25 mouse cellular contexts compared by ENCODE assay signal in genomic region chr6:3741296-3741695, GRCm38 (mm10). TPM values are rescaled to one million over a fixed set of nuclear protein-coding genes. Genes with fewer than 3 reads are reported as not detected.
A peak's percentile ranks its signal among the peaks of the same experiment; 100 is the strongest.
DNase-seq lines count a peak whose midpoint lies in the region; ATAC-seq lines count a peak whose summit lies in the region.
"Had no signal": no experiment of that assay in that cellular context is flagged by ENCODE, and none has a peak within 500 bp of the region (broad histone marks: within the 10 kb centered on the region; RNA-seq: fewer than 3 reads in every experiment).

No protein-coding gene starts in this region.

- no peaks in the 10 kb centered on the region for H3K27me3 ChIP-seq in midbrain, embryonic 11.5 days (ENCODE audit: control insufficient read depth, insufficient read depth, low read length)
- H3K27me3 ChIP-seq in midbrain, embryonic 10.5 days (ENCODE audit: low read depth, poor library complexity, severe bottlenecking): no peaks in the 10 kb centered on the region
- H3K27me3 ChIP-seq: embryonic facial prominence, embryonic 12.5 days; forebrain, embryonic 12.5 days; liver, embryonic 13.5 days; midbrain, embryonic 12.5 days had no signal

- no peak overlapping the region for H3K27ac ChIP-seq in midbrain, embryonic 11.5 days (ENCODE audit: low read depth, low read length)
- no peak overlapping the region for H3K27ac ChIP-seq in midbrain, embryonic 10.5 days (replicated peaks)
- H3K27ac ChIP-seq: embryonic facial prominence, embryonic 12.5 days; forebrain, embryonic 12.5 days; hindbrain, embryonic 14.5 days; liver, embryonic 13.5 days; macrophage; midbrain, embryonic 12.5 days had no signal

- ATAC-seq in midbrain, embryonic 11.5 days (ENCODE audit: low FRiP score): no peak
- ATAC-seq: inflammation-experienced regulatory T-cells, adult 6 months had no signal

- DNase-seq in gastrocnemius, postnatal 14 days: peak; percentile 6
- no peak for DNase-seq in gastrocnemius, postnatal 25 days
- DNase-seq in midbrain, embryonic 11.5 days (ENCODE audit: low spot score, missing footprints): peak; percentile 88
- DNase-seq in midbrain, embryonic 10.5 days (ENCODE audit: low spot score): no peak
- DNase-seq in ZHBTc4 (ENCODE audit: low read depth, low spot score): peak; percentile 17
- peak; percentile 8 for DNase-seq in skeletal muscle tissue, adult 2 months (ENCODE audit: low read depth, low spot score)
- no peak for DNase-seq in cerebellum, adult 9-11 months
- DNase-seq: adrenal gland, postnatal 10 days; B cell, adult 2 months; cerebellum, adult 2 months; cerebellum, postnatal 36 days; heart, postnatal 4 days; kidney, adult 18-20 months; layer of hippocampus, adult 9-11 months; liver, embryonic 13.5 days; lung, adult 2 months; spleen, adult 18-20 months had no signal

- H3K9ac ChIP-seq in midbrain, embryonic 11.5 days (ENCODE audit: low read length): no peak overlapping the region
- H3K9ac ChIP-seq: embryonic facial prominence, embryonic 12.5 days; forebrain, embryonic 12.5 days; hindbrain, embryonic 14.5 days; liver, embryonic 13.5 days; midbrain, embryonic 12.5 days had no signal

- no peak overlapping the region for H3K4me2 ChIP-seq in midbrain, embryonic 11.5 days
- H3K4me2 ChIP-seq: embryonic facial prominence, embryonic 12.5 days; forebrain, embryonic 12.5 days; hindbrain, embryonic 14.5 days; liver, embryonic 13.5 days; midbrain, embryonic 12.5 days had no signal

- intact Hi-C loops in gastrocnemius, postnatal 14 days (cut with DNase I; ENCODE audit: low total_unique reads): no loop called here

- no peak overlapping the region for H3K4me3 ChIP-seq in midbrain, embryonic 11.5 days (ENCODE audit: low read depth, low read length)
- H3K4me3 ChIP-seq in midbrain, embryonic 10.5 days: no peak overlapping the region
- H3K4me3 ChIP-seq: embryonic facial prominence, embryonic 12.5 days; forebrain, embryonic 12.5 days; liver, embryonic 13.5 days; midbrain, embryonic 12.5 days had no signal

- H3K9me3 ChIP-seq in midbrain, embryonic 11.5 days (ENCODE audit: control insufficient read depth, low read length): no peaks in the 10 kb centered on the region
- H3K9me3 ChIP-seq in midbrain, embryonic 10.5 days (replicated peaks): no peaks in the 10 kb centered on the region
- H3K9me3 ChIP-seq: embryonic facial prominence, embryonic 12.5 days; forebrain, embryonic 12.5 days; liver, embryonic 13.5 days; midbrain, embryonic 12.5 days had no signal

- WGBS in midbrain, embryonic 11.5 days: 55% methylated on average over 11 of the region's 11 CpGs
- WGBS in midbrain, embryonic 10.5 days: 54% methylated on average over 11 of the region's 11 CpGs

- H3K36me3 ChIP-seq in midbrain, embryonic 11.5 days (ENCODE audit: control insufficient read depth, insufficient read depth, low read length): no peaks in the 10 kb centered on the region
- no peaks in the 10 kb centered on the region for H3K36me3 ChIP-seq in midbrain, embryonic 10.5 days
- H3K36me3 ChIP-seq: embryonic facial prominence, embryonic 12.5 days; forebrain, embryonic 12.5 days; liver, embryonic 13.5 days; midbrain, embryonic 12.5 days had no signal

- H3K4me1 ChIP-seq in midbrain, embryonic 11.5 days (ENCODE audit: control insufficient read depth, insufficient read depth, low read length): no peaks in the 10 kb centered on the region
- H3K4me1 ChIP-seq in midbrain, embryonic 10.5 days: no peaks in the 10 kb centered on the region
- H3K4me1 ChIP-seq: embryonic facial prominence, embryonic 12.5 days; forebrain, embryonic 12.5 days; liver, embryonic 13.5 days; midbrain, embryonic 12.5 days had no signal

RNA-seq across cellular contexts. Expression of gene Calcr, which starts 23.2 kb away (rescaled TPM):
- 1 to 10 TPM; 1.0 to 1.5 TPM for total RNA-seq in gastrocnemius, postnatal 14 days (2021)
- total RNA-seq in gastrocnemius, postnatal 25 days (2021): under 1 TPM; 0.24 to 0.92 TPM
- polyA plus RNA-seq in midbrain, embryonic 11.5 days (2014; fragmentation: Nextera tagmentation; extraction: Ambion mirVana): 0.82 and 0.84 TPM in 2 replicates
- 0.22 and 0.29 TPM in 2 replicates for polyA plus RNA-seq in midbrain, embryonic 10.5 days (2016; fragmentation: Nextera tagmentation; extraction: Ambion mirVana)
- total RNA-seq: granulocyte monocyte progenitor cell, adult 5-6 weeks; heart, postnatal 4 days had no signal
- polyA plus RNA-seq: inflammation-experienced regulatory T-cells, adult 6 months; large intestine, adult 2 months; liver, embryonic 13.5 days; macrophage had no signal

Comparison
In these comparisons a context has a peak if more than half of its experiments do, and no peak if none do; other contexts are left out.
1. DNase-seq: peak in gastrocnemius, postnatal 14 days (single experiment), midbrain, embryonic 11.5 days (single experiment), ZHBTc4 (single experiment) and skeletal muscle tissue, adult 2 months (single experiment); none in gastrocnemius, postnatal 25 days (single experiment), midbrain, embryonic 10.5 days (single experiment) and cerebellum, adult 9-11 months (single experiment).